Mouse (Mus musculus) adrenal gland, adult 18-20 months (tissue): ENCODE data around the gene Tfcp2. TPM values are rescaled to one million over a fixed set of nuclear protein-coding genes. Genes with fewer than 3 reads are reported as not detected.
A peak's percentile ranks its signal among the peaks of the same experiment; 100 is the strongest.

Source experiments
- DNase-seq, 2 experiments: peaks; one replicate each; pipeline ENCODE4 v3.0.0; 2021 to 2022; ENCODE audit warnings: low spot score in 2 of 2
- long read RNA-seq, 2 experiments: library from polyadenylated mRNA; stranded (forward); transcript quantifications; one replicate each; pipeline ENCODE4 v2.0.0; 2021
- total RNA-seq, 2 experiments: library from RNA; stranded (reverse); gene quantifications; 1 replicate in 1 of 2; 2 replicates in 1 of 2; pipeline ENCODE4 v1.2.3; 2021

Gene Tfcp2
- 10 to 100 TPM; 16.6 to 17.6 TPM for total RNA-seq
- long read RNA-seq, experiment 1, partial matches to known transcripts = 7 of 14 reads
- long read RNA-seq, experiment 1, other reads (novel, unspliced or antisense) = 6 of 14 reads
- long read RNA-seq, experiment 2, partial matches to known transcripts = 13 of 23 reads
- long read RNA-seq, experiment 2, other reads (novel, unspliced or antisense) = 9 of 23 reads

DNA sequence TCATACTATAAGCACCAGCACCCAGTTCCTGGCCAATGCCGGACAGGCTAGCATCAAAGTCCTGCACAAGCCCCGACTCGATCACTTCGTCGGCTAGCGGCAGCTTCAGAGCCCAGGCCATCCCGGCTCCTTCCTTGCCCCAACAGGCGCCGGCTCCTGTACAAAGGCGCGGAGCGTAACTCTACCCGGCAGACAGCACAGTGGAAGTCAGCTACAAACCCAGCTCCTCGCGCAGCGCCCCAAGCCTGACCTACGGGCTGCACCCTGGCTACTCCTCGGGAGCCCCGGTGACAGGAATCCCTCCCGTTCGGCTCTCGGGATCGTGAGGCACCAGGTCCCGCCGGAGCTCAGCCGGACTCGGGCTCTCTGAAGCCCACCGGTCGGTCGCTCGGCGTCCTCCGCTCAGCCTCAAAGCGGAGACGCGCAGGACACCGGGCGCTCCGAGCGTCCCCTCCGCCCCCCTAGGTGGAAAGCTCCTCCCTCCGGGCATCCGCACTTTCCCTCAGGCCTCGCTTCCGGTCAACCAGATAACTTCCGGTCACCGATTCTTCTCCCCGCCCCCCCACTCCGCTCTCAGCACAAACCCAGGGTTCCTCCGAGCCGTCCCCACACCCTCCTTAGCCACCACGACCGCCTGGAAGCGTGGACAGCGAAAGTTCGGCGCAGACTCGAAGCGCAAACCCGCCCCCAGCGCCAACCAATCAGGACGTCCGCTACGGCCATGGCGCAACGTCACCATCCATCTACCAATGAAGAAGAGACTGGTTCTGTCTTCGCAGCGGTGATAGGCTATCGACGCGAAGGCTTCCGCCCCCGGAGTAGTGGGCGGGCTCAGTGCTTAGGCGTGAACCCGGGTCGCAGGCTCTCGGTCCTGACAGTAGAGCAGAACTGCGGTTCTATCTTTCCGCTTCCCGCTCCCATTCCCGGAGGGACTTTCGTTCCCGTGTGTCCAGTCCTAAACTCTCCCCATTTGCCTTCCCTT lies at the start of gene Tfcp2:
Gene Tfcp2, minus strand, starts transcription at position 683 of the 982 bp plus-strand sequence.
- DNase-seq = peak; percentile 94 to 96

DNA sequence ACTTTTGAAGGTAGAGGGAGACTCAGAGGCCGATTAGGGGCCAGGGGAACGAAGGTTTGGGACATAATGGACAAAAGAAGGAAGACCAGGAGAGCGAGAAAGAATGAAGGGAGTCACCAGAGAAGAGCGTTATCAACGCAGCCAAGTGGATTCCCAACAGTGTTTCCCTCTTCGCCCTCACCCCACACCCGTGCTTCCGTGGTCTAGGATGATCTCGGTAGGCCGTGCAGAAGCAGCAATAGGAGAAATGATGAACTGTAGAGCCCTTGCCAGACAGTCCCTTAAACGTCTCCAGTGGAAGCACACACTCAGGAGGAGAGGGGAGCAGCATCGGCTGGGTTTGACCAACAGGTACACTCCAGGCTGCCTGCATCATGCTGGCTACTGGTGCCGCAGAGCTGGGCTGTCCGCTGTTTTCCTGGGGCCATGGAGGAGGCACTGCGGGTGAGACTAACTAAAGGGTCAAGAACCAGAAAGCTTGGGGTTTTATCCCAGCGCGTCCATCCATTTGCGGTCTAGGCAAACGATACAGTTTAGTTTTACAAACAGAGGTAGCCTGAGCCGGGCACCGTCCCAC lies 49.0 kb upstream of the Tfcp2 start:
- no peak for DNase-seq

DNA sequence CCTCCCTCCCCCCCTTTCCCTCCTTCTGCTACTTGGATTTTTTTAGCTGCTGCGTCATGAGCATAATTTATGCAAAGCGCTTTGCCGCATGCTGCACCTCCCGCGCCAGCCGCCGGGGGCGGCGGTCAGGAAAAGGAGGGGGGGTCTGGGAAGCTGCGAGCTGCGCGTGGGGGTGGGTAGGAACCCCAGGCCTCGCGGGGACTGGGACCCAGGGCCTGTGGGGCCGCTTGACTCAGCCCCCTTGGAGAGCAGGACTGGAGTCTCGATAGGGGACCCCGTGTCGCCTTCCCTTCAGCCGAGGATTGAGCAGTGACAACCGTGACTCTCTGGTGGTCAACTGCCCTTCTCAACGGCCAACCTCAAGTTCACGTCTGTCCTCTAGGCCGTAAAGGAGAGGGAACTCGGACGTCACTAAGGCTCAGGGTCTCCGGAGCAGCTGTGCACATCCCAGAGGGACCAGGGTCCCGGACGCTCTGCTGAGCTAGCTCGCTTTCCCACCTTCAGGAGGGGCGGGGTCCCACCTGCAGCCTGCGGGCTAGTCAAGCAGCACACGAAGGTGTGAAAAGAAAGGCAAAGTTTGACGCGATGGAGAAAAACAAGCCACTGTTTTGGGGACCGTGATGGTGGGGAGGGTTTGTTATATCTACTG lies 48.4 kb upstream of the Tfcp2 start:
- peak; percentile 64 to 72 for DNase-seq

DNA sequence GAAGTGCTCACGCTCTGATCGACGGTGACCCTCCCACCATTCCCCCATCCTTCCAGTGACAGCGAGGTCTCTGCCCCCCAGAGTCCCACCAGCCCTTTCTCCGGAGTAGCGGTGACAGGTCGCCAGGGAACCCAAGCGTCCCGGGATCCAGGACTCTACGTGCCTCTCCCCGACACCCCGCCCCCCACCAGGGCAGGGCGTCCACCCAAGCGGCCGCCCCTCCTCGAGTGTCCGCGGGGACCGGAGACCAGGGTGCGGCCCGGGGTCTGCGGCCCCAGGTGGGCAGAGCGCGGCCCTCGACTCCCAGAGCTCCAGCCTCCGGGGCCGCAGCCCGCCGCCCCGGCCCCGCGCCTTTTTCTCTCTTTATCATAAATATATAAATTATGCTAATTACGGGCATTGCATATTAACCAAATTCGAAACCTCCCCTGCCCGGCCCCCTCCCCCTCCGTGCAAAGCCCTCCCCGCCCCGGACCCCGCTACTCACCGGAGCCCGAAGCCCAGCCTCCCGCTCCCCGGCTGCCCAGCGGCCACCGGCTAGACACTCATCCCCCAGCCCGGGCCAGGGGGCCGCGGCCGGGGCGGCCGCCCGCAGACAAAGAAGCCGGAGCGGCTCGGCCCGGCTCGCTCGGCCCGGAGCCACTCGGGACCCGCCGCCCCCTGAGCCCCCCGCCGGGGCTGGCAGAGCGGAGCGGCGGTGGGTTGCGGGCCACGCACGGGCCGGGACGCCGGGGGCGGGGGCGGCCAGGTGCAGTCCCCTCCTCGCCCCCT lies 47.7 kb upstream of the Tfcp2 start, which contains the start of gene Pou6f1:
Gene Pou6f1, minus strand, starts transcription at position 709 of the 771 bp plus-strand sequence.
- peak; percentile 56 to 62 for DNase-seq

DNA sequence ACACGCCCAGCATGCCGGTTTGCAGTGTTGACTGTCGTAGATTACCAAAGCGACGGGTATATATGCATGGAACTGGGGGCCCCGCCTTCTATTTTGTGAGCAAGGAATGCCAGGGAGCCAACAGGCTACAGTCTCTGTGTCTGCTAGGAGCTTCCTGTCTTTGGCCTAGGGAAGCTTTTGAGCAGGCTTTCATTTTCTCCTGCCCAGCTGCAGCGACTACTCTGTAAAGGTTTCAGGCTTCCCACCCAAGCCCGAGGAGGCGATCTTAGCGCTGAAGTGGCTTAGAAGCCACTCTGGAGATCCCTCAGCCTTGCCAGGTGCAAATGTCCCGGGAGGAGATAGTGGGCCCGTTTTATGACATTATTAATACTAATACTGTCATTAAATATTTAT lies 47.1 kb upstream of the Tfcp2 start:
- no peak for DNase-seq

DNA sequence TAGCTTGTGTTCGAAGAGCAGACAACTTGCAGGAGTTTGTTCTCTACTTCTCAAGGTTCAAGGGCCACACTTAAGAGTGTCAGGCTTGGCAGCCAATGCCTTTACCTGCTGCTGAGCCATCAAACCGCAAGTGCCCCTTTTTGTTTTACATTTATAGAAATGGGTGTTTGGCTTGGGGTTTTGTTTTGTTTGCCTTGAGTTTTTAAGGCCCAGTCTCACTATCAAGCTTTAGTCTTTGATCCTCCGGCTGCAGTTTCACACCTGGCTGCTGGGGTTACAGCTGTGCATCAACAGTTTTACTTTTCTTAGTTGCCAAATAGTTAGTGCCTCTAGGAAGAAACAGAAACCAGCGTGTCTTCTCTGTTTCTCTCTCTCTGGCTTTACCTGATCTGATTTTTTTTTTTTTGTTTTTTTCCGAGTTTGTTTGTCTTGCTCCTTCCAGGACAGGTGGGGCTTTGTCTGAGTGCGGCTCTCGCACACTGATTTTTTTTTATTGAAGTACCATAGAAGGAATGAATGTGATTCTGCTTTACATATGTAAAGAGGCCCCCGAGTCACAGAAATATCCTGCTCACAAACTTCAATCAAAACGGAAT lies 46.6 kb upstream of the Tfcp2 start:
- no peak for DNase-seq

DNA sequence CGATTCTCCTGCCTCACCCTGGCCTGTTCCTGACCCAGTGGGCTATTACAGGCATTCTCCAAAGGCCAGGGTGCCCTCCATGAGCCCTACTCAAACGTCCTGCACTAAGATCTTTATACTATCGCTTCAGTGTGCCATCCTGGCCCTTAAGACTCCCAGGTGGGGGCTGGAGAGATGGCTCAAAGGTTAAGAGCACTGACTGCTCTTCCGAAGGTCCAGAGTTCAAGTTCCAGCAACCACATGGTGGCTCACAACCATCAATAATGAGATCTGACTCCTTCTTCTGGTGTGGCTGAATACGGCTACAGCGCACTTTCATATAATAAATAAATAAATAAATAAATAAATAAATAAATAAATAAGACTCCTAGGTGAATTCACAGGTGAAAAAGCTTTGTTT lies 41.0 kb upstream of the Tfcp2 start:
- no peak for DNase-seq

DNA sequence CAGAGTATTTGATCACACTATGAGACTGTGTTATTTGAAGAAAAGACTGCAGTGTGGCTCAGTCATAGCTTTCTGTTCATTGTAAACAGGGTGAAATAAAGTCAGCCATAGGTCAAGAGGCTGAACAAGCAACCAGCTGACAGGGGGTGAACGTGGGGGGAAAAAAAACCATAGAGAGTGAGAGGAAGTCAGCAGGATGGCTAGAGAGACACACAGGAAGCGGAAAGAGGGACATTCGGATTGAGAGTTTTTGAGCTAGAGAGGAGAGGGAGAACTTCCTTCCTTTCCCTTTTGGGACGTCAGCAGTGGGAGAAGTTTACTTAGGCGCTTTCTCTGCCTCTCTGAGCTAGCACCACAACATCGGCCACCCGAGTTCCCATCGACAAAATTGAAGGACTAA lies 38.6 kb upstream of the Tfcp2 start:
- no peak for DNase-seq

DNA sequence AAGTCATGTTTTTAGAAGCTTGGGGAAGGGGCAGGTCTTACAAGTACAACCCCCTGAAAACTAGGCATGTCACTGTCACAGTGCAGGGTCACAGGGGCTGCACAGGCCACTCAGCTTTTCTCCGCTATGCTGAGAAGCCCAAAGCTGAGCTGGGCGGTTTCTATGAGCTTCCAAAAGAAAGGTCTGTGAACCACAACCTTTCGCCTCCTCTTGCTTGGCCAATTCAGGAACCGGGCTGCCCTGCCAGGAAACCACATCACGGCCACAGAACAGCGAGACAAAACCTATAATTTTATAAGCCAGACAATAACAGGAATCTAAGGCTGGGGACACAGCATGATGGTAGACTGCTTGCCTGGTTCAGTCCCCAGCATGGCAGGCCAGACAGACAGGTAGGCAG lies 36.5 kb upstream of the Tfcp2 start:
- no peak for DNase-seq

DNA sequence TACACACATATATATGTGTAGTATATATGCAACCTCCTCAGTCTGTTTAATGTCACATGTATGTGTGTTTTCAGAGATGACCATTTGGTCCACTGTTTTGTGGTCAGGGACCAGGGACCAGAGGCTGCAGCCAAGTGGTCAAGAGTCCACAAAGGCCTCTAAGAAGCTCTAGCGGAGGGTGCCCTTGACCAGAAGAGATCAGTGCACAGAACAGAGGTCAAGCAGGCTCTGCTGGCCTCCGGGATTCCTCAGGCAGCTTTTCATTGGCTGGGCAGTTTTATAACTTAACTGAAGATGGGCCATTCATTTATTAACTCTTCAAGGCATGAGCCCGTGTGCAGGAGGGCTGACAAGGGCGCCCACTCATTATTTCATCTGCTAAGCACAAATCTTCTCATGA lies 35.4 kb upstream of the Tfcp2 start:
- DNase-seq = no peak

DNA sequence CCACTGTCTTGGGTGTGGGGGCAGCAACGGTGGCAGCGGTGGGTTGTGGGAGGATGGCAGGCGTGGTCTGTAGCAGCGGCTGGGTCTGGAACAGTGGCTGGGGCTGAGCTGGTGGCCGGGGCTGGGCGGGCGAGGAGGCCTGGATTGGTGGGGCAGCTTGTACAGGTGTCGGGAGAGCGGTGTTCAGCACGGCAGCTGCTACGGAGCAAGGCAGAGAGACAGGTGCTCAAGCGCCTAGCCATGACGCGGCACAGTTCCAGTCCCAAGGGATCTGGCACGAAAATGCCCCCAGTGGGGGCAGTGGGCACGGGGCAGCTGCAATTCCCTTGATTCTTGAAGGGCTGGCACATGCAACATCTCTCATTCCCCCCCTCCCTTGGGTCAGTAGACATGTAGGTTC lies 34.1 kb upstream of the Tfcp2 start:
- DNase-seq = no peak

DNA sequence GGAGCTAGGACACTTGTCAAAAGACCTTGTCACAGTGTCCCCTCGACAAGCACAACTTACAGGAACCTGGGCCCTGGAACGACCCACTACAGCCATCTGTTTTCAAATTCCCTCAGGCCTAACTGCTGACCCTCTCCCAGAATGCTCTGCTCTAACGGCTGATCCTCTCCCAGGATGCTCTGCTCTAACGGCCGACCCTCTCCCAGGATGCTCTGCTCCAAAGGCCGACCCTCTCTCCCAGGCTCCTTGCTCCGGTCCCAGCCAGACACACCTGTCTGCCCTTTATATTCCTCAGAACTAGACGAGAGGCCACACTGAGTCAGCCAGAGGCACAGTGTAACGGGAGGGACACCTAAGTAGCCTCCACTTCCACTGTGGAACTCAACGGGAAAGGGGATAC lies 28.3 kb upstream of the Tfcp2 start:
- DNase-seq = no peak

DNA sequence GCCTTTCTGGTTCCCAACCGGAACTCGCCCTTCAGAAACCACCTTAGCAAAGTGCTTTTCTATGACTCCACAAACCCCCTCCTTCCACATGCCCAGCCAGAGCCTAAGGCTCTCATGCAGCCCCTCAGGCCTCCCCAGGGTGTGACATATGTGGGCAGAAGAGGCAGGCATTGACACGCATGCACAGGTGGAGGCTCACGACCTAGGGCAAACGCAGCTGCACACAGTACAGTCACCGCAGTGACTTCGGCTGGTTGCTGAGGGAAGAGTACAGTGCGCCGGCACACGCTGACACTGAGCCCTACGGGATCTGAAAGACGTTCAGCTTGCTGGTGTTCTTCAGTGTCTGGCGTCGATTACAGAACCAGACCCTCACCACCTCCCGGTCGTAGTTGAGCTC lies 26.2 kb upstream of the Tfcp2 start:
- DNase-seq = no peak

DNA sequence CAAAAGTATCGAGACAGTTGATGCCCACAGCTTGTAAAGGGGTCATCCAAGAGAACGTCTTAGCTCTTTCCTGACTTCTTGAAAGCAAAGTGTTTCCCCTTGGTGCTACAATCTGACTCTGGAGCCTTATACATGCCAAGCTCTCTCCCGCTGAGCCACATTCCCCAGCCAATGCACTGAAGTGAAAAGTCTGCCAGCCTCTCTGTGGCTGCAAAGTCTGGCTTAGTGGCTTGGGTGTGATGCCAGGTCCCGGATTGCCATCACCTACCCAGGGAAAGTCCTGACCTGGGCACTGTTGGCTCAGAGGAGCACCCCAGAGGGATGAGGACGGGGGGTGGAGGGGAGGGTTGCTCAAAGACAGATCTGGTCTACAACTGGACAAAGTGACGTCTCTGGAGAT lies 25.0 kb upstream of the Tfcp2 start:
- no peak for DNase-seq

DNA sequence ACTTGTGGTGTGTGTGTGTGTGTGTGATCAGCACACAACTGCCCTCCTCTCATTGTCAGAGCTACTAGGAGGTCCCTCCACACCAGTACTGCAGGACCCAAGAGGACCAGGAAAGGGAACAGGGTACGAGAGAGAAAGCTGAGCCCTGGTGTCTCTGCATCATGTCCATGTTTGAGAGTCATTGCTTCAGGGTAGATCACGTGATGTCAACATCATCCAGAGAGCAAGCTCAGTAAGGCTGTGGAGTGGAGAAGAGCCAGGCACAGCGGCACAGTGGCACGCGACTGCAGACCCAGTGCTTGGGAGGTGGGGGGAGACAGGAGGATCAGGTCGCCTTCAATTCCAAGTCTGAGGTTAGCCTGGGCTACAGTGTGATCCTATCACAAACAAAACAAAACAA lies 24.6 kb upstream of the Tfcp2 start:
- no peak for DNase-seq

DNA sequence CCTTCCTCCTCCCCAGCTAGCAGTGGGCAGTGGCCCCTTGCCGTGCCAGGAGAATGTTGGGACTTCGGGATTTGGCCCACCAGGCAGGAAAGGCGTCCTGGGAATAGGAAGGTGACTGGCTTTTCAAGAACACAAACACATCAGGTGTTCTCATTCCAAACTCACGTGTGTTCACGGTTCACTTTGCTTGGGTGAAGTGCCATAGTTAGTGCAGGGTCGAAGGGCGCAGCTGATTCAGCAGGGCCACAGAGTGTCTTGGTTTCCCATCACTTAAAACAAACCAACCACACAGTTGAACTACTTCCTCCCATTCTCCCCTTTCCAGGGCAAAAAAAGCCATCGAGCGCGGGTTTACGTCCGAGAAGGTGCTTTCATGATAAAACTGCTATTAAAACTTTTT lies 23.6 kb upstream of the Tfcp2 start:
- DNase-seq = no peak

DNA sequence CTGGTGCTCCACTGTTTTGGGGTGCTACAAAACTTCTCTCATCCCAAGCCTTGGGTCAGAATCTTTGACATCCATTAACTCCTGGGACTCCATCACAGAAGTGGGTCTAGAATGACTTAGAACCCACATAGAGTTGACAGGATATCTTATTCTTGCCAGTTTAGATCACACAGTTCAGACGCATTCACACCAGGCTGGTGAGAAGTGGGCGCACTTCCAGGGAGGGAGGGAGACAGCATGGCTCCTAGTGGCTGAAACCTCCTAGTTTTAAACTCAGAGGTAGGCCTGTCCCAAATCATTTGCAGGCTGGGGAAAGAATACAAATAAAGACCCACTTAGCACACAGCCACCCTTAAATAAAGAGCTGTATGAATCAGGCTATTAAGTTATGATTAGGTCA lies 22.6 kb upstream of the Tfcp2 start:
- DNase-seq = no peak

DNA sequence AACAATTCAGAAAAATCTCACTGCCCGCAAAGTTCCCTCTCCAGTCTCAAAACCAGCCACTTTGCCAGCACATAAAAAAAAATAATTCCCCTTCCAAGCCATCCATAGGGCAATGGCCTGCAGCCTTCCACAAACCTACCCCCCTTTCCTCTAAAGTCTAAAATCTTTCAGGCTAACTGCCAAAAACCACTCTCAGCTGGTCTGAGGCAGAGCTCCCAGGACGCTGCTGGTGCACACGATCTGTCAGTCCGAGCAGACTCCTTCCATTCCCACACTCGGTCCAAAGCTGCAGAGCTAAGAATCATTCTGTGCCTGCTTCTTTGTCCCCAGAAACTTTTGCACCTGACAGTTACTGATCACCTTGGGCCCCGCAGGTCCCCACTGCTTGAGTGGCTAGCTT lies 22.1 kb upstream of the Tfcp2 start:
- no peak for DNase-seq

DNA sequence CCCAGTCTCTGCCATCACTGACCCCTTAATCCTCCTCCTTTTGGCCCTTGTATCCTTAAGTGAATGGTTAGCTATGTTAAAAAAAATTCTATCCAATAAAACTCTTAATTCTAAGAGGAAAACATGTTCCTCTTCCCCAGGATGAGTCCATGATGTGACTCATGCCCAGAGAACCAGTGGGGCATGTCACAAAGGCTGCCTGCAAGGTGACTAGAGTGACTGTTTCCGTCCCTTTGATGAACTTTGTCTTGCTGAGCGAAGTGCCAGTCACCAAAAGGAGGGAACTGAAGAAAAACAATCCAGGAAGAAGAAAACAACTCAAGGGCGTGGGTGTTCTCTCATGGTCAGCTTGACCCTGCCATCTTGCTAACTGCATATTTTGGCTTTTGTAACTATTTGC lies 17.4 kb upstream of the Tfcp2 start:
- no peak for DNase-seq

DNA sequence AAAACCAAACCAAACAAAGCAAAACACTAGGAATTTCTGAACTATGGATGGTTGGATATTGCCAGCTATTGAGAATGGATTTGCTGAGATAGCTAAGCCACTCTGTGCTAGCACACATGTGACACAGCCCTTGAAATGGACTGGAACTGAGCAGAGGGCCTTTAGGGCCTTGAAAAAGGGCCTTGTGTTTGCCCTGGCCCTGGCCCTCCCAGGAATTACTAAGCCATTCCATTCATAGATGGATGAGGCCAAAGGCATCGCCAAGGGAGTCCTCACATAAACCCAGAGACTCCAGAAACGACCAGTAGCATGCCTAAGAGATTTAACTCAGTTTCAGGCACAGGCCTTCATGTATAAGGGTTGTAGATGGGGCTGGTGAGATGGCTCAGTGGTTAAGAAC lies 14.7 kb upstream of the Tfcp2 start:
- DNase-seq = no peak
